Mouse (Mus musculus) neural tube, postnatal 0 days (tissue): ENCODE results near the gene Rab19. TPM values are rescaled to one million over a fixed set of nuclear protein-coding genes. Genes with fewer than 3 reads are reported as not detected.

Source experiments
- polyA plus RNA-seq: library from polyadenylated mRNA; unstranded; fragments of >200 nt; fragmentation: Nextera tagmentation; extraction: Ambion mirVana; gene quantifications from 2 replicates; pipeline ENCODE4 v1.2.1, GENCODE M21; 2015

Gene Rab19
- polyA plus RNA-seq: 0.15 and 0.19 TPM in 2 replicates

DNA sequence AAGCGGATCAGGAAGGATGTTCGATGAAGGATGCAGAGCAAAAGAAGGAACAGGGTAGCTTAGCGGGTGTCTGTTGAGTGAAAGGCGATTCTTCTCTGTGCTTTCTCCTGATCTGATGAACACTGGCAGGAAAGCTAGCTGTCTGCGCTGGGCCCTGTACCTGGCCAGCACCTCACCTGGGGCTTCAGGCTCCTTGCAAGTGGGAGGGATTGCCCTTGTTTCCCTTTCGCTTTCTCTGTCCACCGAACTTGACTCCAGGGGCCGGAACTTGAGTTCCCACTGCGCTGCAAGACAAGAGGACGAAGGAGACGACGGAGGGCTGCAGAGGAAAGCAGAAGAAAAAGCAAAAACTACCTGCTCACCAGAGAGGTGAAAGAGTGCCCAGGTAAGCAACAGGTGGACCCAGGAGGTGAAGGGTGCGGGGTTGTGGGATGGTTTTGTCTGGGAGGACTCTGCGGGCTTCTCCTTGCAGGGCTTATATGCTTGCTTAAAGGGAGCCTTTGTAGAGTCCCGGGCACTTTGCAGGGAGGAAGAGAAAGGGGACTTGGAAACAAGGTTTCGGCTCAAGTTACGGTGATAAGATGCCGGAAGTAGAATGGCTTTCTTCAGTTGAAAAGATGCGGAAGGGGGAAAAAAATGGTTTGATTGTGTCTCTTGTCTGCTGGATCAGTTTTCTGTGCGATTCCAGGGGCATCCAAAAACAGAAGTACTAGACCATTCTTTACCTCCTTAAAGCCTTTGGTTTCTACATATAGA is at the start of gene Rab19:
TSS of gene Rab19 (plus strand) at position 51 of the 756 bp plus-strand sequence.

DNA sequence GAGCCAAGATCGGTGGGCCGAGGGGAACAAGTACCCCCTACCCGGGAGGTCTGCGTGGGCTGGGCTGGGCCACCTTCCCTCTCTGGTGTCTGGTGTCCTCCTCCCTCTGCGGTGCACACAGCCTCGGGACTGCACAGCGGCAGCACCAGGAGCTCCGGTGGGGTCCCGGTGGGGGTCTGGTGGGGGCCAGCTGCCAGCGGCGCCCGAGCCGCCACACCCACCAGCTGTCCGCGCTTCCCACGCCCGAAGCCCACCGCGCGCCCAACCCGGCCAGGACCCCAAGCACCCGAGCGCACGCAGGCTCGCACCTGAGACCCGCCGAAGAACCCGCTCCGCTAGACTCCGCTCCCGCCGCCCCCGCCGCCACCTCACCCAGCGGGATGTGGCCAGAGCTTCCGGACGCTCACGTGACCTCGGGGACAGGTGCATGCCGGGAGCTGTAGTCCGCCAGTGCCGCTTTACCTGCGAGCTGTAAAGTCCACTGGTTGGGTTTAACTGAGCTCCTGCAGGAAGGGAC is 3.6 kb upstream of the Rab19 start, which contains the start of gene Slc37a3:
TSS of gene Slc37a3 (minus strand) at position 365 of the 517 bp plus-strand sequence.

DNA sequence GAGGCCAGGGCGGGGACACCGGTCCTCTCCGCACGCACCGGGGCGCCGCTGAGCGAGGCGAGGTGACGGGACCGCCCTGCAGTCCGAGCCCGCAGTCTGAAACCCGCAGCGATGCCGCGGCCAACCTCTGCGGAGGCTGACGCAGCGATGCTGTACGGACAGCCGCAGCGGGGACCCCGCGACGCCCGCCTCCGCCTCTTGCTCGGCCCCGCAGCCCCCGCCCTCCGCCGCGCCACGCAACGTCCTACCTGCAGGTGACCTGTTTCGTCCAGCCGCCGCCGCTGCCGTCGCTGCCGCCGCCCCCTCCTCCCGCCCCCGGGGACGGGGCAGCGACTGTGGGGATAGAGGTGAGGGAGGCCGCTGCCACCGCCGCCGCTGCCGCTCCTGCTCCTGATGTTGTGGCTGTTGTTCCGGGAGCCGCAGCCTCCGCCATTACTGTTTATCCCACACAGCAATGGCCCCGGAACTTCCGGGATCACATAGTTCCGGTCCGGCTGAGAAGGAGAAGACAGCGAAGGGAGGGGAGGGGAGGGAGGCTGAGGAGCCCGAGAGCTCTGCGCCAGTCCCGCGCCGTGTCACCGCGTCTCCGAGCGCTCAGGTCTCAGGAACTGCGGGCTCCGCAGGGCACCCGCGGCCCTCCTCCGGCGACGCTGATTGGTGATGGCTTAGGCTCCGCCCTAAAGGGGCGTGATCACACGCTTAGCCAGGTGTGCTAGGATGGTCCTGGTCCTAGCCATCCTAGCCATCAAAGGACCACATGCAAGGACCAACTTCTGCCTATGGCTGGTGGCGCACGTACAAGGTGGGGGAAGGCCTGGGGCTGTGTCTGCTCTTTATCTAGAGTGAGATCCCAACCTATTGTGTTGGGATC is 39.1 kb downstream of the Rab19 start, which contains the start of gene Mkrn1:
TSS of gene Mkrn1 (minus strand) at position 612 of the 871 bp plus-strand sequence.

Other genes with a start within 250 kb of the Rab19 start
- 2.0 and 2.2 TPM in 2 replicates for gene Kdm7a, start 174.4 kb upstream of the Rab19 start, polyA plus RNA-seq
- gene Slc37a3, start 3.5 kb upstream of the Rab19 start, polyA plus RNA-seq: 41.7 and 42.2 TPM in 2 replicates
- 198 and 201 TPM in 2 replicates for gene Mkrn1, start 39.3 kb downstream of the Rab19 start, polyA plus RNA-seq
- gene Dennd2a, start 176.7 kb downstream of the Rab19 start, polyA plus RNA-seq: 11.9 and 12.1 TPM in 2 replicates
- gene Adck2, start 192.7 kb downstream of the Rab19 start, polyA plus RNA-seq: 36.7 and 38.5 TPM in 2 replicates
- gene Gm42420, start 204.6 kb downstream of the Rab19 start, polyA plus RNA-seq: 3.1 and 6.5 TPM in 2 replicates
- gene Ndufb2, start 211.4 kb downstream of the Rab19 start, polyA plus RNA-seq: 766 and 799 TPM in 2 replicates